Mouse (Mus musculus) stomach, postnatal 0 days (tissue): Measurements from ENCODE around the gene Galnt4. TPM values are rescaled to one million over a fixed set of nuclear protein-coding genes. Genes with fewer than 3 reads are reported as not detected.

Experiments used
- ATAC-seq: fragments of 200-750 bp; cut with Nextera tagmentation; 2 replicates; pipeline ENCODE4 v1.8.0; 2017; ENCODE audit not compliant: low FRiP score, low TSS enrichment
- DNase-seq: peaks from one replicate; pipeline ENCODE4 v3.0.0-alpha.2; 2016; ENCODE audit warnings: low spot score
- H3K27ac ChIP-seq: fragments of 300-500 bp; sonication (generic); replicated peaks from 2 replicates; pipeline ENCODE4 v1.5.1; 2014; ENCODE audit warnings: mild to moderate bottlenecking, control low read depth
- H3K27me3 ChIP-seq: fragments of 300-500 bp; sonication (generic); 2 replicates; pipeline ENCODE4 v1.6.1; 2014; ENCODE audit warnings: low read length; ENCODE audit not compliant: control insufficient read depth, insufficient read depth
- H3K36me3 ChIP-seq: fragments of 300-500 bp; sonication (generic); 2 replicates; pipeline ENCODE4 v1.6.1; 2014; ENCODE audit warnings: low read length, mixed read lengths; ENCODE audit not compliant: control insufficient read depth, insufficient read depth
- H3K4me1 ChIP-seq: fragments of 300-500 bp; sonication (generic); replicated peaks from 2 replicates; pipeline ENCODE4 v1.6.1; 2014; ENCODE audit warnings: antibody characterized with exemption; ENCODE audit not compliant: control insufficient read depth, insufficient read depth
- H3K4me2 ChIP-seq: fragments of 300-500 bp; sonication (generic); replicated peaks from 2 replicates; pipeline ENCODE4 v1.6.1; 2014; ENCODE audit warnings: low read depth, mild to moderate bottlenecking, control low read depth, moderate library complexity
- H3K4me3 ChIP-seq: fragments of 300-500 bp; sonication (generic); 2 replicates; pipeline ENCODE4 v1.5.1; 2014; ENCODE audit warnings: low read depth, low read length, control low read depth
- H3K9ac ChIP-seq: fragments of 300-500 bp; sonication (generic); 2 replicates; pipeline ENCODE4 v1.6.1; 2014; ENCODE audit warnings: mild to moderate bottlenecking, low read length, control low read depth, mixed read lengths
- H3K9me3 ChIP-seq: fragments of 300-500 bp; sonication (generic); 2 replicates; pipeline ENCODE4 v1.6.1; 2016; ENCODE audit warnings: low read length; ENCODE audit not compliant: control insufficient read depth
- CTCF ChIP-seq: IDR thresholded peaks from 2 replicates; pipeline ENCODE4 v1.5.1; 2016; ENCODE audit warnings: antibody characterized with exemption, low read depth, mild to moderate bottlenecking, moderate library complexity
- EP300 ChIP-seq: optimal IDR thresholded peaks from 2 replicates; pipeline ENCODE3; 2016; ENCODE audit warnings: antibody characterized with exemption
- WGBS: fragments of 180-500 bp; shearing (Covaris S2); extraction: QIAGEN DNeasy Blood & Tissue Kit; methylation state at CpG from one replicate; pipeline ENCODE4 v1.1.7; 2014; 5-methylcytosine and 5-hydroxymethylcytosine counted together
- polyA plus RNA-seq: library from polyadenylated mRNA; unstranded; fragments of >200 nt; fragmentation: Nextera tagmentation; extraction: Ambion mirVana; gene quantifications from 2 replicates; pipeline ENCODE4 v1.2.1, GENCODE M21; 2015

Galnt4 gene
- polyA plus RNA-seq, 1 experiment from 2014 or later = 34.9 TPM

DNA sequence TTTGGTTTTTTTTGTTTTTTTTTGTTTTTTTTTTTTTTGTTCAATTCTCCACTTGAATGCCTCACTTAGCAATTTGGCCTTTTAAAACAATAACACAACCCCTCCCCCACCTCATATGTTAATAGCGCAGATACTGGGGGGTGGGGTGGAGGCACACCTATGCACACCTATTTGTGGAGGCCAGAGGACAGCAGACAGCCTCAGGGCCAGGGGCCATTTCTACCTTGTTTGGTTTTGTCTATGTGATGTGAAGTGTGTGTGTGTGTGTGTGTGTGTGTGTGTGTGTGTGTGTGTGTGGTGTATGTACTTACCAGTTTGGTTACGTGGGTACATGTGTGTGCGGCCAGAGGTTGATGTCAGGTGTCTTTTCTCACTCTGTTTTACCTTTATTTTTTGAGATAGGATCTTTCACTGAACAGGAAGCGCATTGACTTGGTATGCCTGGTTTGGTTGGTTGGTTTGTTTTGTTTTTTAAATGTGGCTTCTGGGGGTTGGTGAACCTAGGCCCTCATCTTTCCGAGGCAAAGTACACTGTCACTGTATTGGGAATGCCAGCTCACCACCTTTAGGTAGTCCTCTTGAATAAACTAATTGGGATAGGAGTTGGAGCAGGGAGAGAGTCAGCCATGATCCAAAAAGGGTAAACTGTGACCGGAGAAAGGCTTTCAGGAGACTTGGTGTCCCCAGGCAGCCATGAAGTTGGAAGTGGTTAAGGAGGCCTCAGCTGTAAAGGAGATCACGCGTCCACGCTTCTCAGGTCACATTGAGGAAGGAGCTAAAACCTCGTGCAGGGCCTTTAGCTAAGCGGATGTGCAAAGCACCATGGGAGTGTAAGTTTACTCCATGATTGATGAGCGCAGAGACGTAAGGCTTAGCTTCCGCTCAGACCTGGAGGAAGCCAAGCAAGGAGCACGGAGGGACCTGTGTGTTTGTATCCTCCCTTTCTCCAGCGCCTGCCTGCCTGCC, 9.0 kb downstream of the Galnt4 start:
- Histone ChIP-seq H3K4me2 (no peak overlapping the region), H3K9me3 (no peaks in the 10 kb centered on the region), H3K27ac (peak overlapping the region; percentile 83), H3K4me1 (peaks cover 6% of the 10 kb centered on the region; the same call in 1 of the 2 replicates), H3K4me3 (no peak overlapping the region), H3K36me3 (no peaks in the 10 kb centered on the region), H3K27me3 (no peaks in the 10 kb centered on the region), H3K9ac (no peak overlapping the region)
- no peak for ATAC-seq
- DNase-seq = peak; percentile 29
- 68% methylated on average over 16 of the region's 16 CpGs for WGBS
- no peak for TF ChIP-seq CTCF
- no peak for TF ChIP-seq EP300

DNA sequence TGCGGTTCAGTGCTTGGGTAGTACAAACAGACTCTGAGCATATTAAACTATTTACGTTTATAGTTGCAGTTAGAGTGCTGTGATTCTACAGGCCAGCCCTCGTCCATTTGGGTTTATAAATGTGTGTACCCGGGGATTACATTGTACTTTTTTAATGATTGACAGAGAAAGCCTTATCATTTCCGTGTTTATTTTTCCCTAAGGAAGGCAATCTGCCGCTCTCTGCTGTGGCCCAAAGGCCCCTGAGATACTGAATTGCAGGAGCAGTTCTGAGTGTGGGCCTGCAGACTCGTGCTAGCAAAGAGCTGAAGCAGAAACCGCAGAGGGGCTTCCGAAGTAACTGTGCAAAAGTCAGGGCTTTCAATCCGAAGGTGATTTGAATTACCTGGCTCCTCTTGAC, 9.9 kb downstream of the Galnt4 start:
- H3K4me2 ChIP-seq = no peak overlapping the region
- H3K27me3 ChIP-seq = no peaks in the 10 kb centered on the region
- ATAC-seq (peak; percentile 41), DNase-seq (peak; percentile 61)
- H3K9me3 ChIP-seq = no peaks in the 10 kb centered on the region
- peaks cover 6% of the 10 kb centered on the region; the same call in 1 of the 2 replicates for H3K4me1 ChIP-seq
- no peak overlapping the region for H3K9ac ChIP-seq
- no peaks in the 10 kb centered on the region for H3K36me3 ChIP-seq
- no peak overlapping the region for H3K4me3 ChIP-seq
- H3K27ac ChIP-seq = peak overlapping the region; percentile 81
- TF ChIP-seq EP300 (no peak), CTCF (no peak)
- WGBS = 34% methylated on average over 10 of the region's 10 CpGs

DNA sequence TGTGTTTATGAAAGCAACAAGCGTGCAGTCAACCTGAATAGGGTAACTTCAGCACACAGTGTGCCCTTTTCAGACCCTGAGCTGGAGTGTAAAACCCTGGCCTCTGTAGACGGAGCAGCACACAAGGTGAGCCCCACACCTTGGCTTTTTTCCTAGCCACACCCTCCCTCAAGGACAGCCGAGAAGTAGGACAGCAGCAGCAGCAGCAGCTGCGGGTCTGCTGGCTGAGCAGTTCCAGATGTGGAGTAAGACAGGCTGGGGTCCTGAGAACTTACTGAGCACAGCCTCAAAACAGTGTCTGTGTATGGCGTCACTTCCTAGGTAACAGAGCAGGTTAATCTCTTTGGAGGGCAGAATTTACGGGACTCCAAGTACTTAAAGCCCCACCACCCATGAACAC, 10.7 kb downstream of the Galnt4 start:
- no peak overlapping the region for H3K4me2 ChIP-seq
- H3K27me3 ChIP-seq = no peaks in the 10 kb centered on the region
- peak; percentile 67 for DNase-seq
- no peaks in the 10 kb centered on the region for H3K36me3 ChIP-seq
- WGBS = 25% methylated on average over 6 of the region's 6 CpGs
- no peaks in the 10 kb centered on the region for H3K9me3 ChIP-seq
- no peak overlapping the region for H3K4me3 ChIP-seq
- peak; percentile 43 for ATAC-seq
- no peak overlapping the region for H3K9ac ChIP-seq
- H3K27ac ChIP-seq = peak overlapping the region; percentile 81
- no peak for TF ChIP-seq EP300
- TF ChIP-seq CTCF = no peak
- H3K4me1 ChIP-seq = peaks cover 6% of the 10 kb centered on the region; the same call in 1 of the 2 replicates

DNA sequence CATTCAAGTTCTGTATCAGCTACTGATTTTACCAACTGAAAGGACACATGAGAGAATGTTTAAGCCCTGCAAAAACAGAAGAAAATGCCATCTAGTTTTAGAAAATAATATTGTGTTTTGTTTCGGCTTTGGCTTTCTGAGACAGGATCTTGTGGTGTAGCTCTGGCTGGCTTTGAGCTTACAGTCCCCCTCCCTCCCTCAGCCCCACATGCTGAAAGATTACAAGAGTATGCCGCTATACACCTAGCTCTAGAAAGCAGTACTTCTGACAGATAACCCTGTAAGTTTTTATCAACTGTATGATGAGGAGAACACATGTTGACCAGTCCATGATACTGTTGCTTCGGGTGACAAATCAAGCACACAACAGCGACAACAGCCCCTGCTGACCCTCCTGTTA, 11.5 kb downstream of the Galnt4 start:
- Histone ChIP-seq H3K4me3 (no peak overlapping the region), H3K36me3 (no peaks in the 10 kb centered on the region), H3K9ac (no peak overlapping the region), H3K27me3 (no peaks in the 10 kb centered on the region), H3K9me3 (no peaks in the 10 kb centered on the region), H3K27ac (peak overlapping the region; percentile 81), H3K4me2 (no peak overlapping the region), H3K4me1 (peaks cover 6% of the 10 kb centered on the region; the same call in 1 of the 2 replicates)
- WGBS = 76% methylated on average over 4 of the region's 4 CpGs
- no peak for TF ChIP-seq EP300
- no peak for TF ChIP-seq CTCF
- DNase-seq (peak; percentile 10), ATAC-seq (no peak)

DNA sequence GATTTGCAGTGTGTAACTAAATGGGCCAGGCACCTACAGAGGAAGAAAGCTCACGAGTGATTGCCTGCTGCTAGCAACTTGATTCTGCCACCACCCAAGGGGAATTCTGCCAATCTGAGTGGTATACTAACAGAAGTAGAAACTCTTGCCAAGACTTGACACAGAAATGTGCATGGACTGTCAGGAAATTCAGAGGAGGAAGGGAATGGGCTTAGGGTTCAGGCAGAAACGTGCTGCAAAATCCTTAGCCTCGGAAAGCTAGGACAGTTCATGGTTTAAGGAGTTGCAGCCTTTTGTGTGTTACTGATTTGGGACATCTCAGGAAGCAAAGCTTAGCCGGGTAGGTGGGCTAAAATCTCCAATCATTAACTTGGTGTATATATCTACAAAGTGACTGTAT, 18.3 kb downstream of the Galnt4 start, which contains the start of gene Phxr2:
TSS of gene Phxr2 (minus strand) at position 101 of the 400 bp plus-strand sequence.
- 65% methylated on average over 4 of the region's 4 CpGs for WGBS
- H3K9me3 ChIP-seq = no peaks in the 10 kb centered on the region
- no peaks in the 10 kb centered on the region for H3K4me1 ChIP-seq
- TF ChIP-seq CTCF (no peak), EP300 (no peak)
- H3K4me3 ChIP-seq = no peak within 1 kb of the TSS
- H3K36me3 ChIP-seq = no peaks in the 10 kb centered on the region
- DNase-seq = peak; percentile 12
- H3K27ac ChIP-seq = peak within 1 kb of the TSS; percentile 79
- H3K27me3 ChIP-seq = no peaks in the 10 kb centered on the region
- H3K4me2 ChIP-seq = no peak within 1 kb of the TSS
- no peak for ATAC-seq
- H3K9ac ChIP-seq = no peak within 1 kb of the TSS

DNA sequence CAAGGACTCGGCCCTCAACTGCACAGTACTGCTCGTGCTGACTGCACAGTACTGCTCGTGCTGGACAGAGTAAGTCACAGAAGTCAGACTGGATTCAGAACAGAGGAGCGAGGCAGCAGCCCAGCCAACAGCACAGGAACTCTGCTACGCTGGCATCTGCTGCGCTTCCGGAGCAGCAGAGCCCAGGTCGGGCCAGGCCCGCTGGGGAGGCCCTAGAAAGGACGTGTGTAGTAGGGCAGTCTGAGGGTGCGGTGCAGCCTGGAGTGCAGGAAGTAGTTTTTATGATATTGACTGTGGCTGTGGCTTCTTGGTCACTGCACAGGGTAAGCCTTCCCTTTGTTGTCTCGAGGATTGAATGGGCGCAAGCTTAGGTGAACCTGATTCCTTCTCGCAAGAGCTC, 19.0 kb downstream of the Galnt4 start:
- DNase-seq = peak; percentile 73
- no peak overlapping the region for H3K9ac ChIP-seq
- no peak overlapping the region for H3K4me2 ChIP-seq
- no peaks in the 10 kb centered on the region for H3K27me3 ChIP-seq
- ATAC-seq = peak; percentile 89
- 65% methylated on average over 14 of the region's 14 CpGs for WGBS
- no peak overlapping the region for H3K4me3 ChIP-seq
- peak overlapping the region; percentile 79 for H3K27ac ChIP-seq
- no peaks in the 10 kb centered on the region for H3K36me3 ChIP-seq
- no peaks in the 10 kb centered on the region; the same call in 1 of the 2 replicates for H3K4me1 ChIP-seq
- no peak for TF ChIP-seq EP300
- no peak for TF ChIP-seq CTCF
- no peaks in the 10 kb centered on the region for H3K9me3 ChIP-seq
